Comparison of ENCODE assay signal across 39 mouse cellular contexts in genomic region chr8:121491633-121492032, GRCm38 (mm10). TPM values are rescaled to one million over a fixed set of nuclear protein-coding genes. Genes with fewer than 3 reads are reported as not detected.
DNase-seq lines count a peak whose midpoint lies in the region; ATAC-seq and TF ChIP-seq lines count a peak whose summit lies in the region.
"Had no signal": no experiment of that assay in that cellular context is flagged by ENCODE, and none has a peak within 500 bp of the region (broad histone marks: within the 10 kb centered on the region; RNA-seq: fewer than 3 reads in every experiment).

No protein-coding gene starts in this region.

- H3K9ac ChIP-seq in embryonic facial prominence, embryonic 11.5 days (replicated peaks; ENCODE audit: low read length) = no peak overlapping the region
- no peak overlapping the region for H3K9ac ChIP-seq in midbrain, postnatal 0 days (replicated peaks; ENCODE audit: low read length, poor library complexity, severe bottlenecking)
- no peak overlapping the region for H3K9ac ChIP-seq in midbrain, embryonic 14.5 days (replicated peaks; ENCODE audit: low read length)
- H3K9ac ChIP-seq in limb, embryonic 13.5 days = no peak overlapping the region
- H3K9ac ChIP-seq: heart, embryonic 12.5 days; hindbrain, embryonic 14.5 days; kidney, embryonic 15.5 days; liver, embryonic 14.5 days; neural tube, embryonic 12.5 days had no signal

- ATAC-seq in embryonic facial prominence, embryonic 11.5 days (replicated peaks; ENCODE audit: insufficient number of reproducible peaks, low FRiP score, low TSS enrichment, low read depth) = no peak
- ATAC-seq in midbrain, postnatal 0 days (ENCODE audit: low FRiP score) = no peak
- ATAC-seq in midbrain, embryonic 14.5 days (ENCODE audit: low FRiP score, low TSS enrichment) = no peak
- peak; percentile 60 for ATAC-seq in limb, embryonic 13.5 days (ENCODE audit: low FRiP score, low read depth)
- ATAC-seq: forebrain, embryonic 16.5 days; midbrain, embryonic 16.5 days had no signal

- no peaks in the 10 kb centered on the region for H3K9me3 ChIP-seq in embryonic facial prominence, embryonic 11.5 days (replicated peaks; ENCODE audit: control insufficient read depth, low read length)
- H3K9me3 ChIP-seq in embryonic facial prominence, embryonic 10.5 days = no peaks in the 10 kb centered on the region
- no peaks in the 10 kb centered on the region for H3K9me3 ChIP-seq in midbrain, postnatal 0 days (ENCODE audit: low read length)
- no peaks in the 10 kb centered on the region for H3K9me3 ChIP-seq in midbrain, embryonic 14.5 days (ENCODE audit: control insufficient read depth, low read length)
- H3K9me3 ChIP-seq in limb, embryonic 13.5 days = no peaks in the 10 kb centered on the region
- H3K9me3 ChIP-seq: heart, embryonic 12.5 days; kidney, embryonic 15.5 days; midbrain, embryonic 10.5 days; neural tube, embryonic 12.5 days had no signal

- H3K36me3 ChIP-seq in embryonic facial prominence, embryonic 11.5 days (replicated peaks; ENCODE audit: control insufficient read depth, insufficient read depth, low read depth, low read length) = no peaks in the 10 kb centered on the region
- H3K36me3 ChIP-seq in embryonic facial prominence, embryonic 10.5 days (replicated peaks) = no peaks in the 10 kb centered on the region
- H3K36me3 ChIP-seq in midbrain, postnatal 0 days (ENCODE audit: insufficient read depth, low read length) = no peaks in the 10 kb centered on the region
- H3K36me3 ChIP-seq in midbrain, embryonic 14.5 days (ENCODE audit: control insufficient read depth, insufficient read depth, low read length) = no peaks in the 10 kb centered on the region
- no peaks in the 10 kb centered on the region for H3K36me3 ChIP-seq in limb, embryonic 13.5 days
- H3K36me3 ChIP-seq: heart, embryonic 12.5 days; kidney, embryonic 15.5 days; midbrain, embryonic 10.5 days; neural tube, embryonic 12.5 days had no signal

- DNase-seq in embryonic facial prominence, embryonic 11.5 days (ENCODE audit: low spot score) = peak; percentile 14
- no peak for DNase-seq in embryonic facial prominence, embryonic 10.5 days (ENCODE audit: low spot score)
- no peak for DNase-seq in midbrain, postnatal 0 days (ENCODE audit: low spot score)
- no peak for DNase-seq in midbrain, embryonic 14.5 days
- no peak for DNase-seq in right cerebral cortex, postnatal 4 days
- DNase-seq in urinary bladder, postnatal 25 days (ENCODE audit: low spot score) = no peak
- DNase-seq: adrenal gland, postnatal 25 days; cerebellum, adult 18-20 months; cerebellum, postnatal 10 days; gastrocnemius, adult 2 months; gastrocnemius, postnatal 36 days; heart, adult 2 months; kidney, adult 11 months; kidney, postnatal 36 days; layer of hippocampus, postnatal 36 days; liver; lung, adult 2 months; thymus, postnatal 4 days had no signal

- TF ChIP-seq CTCF in midbrain, postnatal 0 days (IDR thresholded peaks at IDR 0.05) = peak; percentile 45

- H3K4me2 ChIP-seq in embryonic facial prominence, embryonic 11.5 days (ENCODE audit: low read depth, low read length) = no peak overlapping the region
- H3K4me2 ChIP-seq in midbrain, postnatal 0 days (ENCODE audit: low read depth, low read length, poor library complexity, severe bottlenecking) = no peak overlapping the region
- H3K4me2 ChIP-seq in midbrain, embryonic 14.5 days (ENCODE audit: low read length) = no peak overlapping the region
- no peak overlapping the region for H3K4me2 ChIP-seq in limb, embryonic 13.5 days (replicated peaks)
- H3K4me2 ChIP-seq: heart, embryonic 12.5 days; hindbrain, embryonic 14.5 days; kidney, embryonic 15.5 days; neural tube, embryonic 12.5 days had no signal

- no peak overlapping the region for H3K4me3 ChIP-seq in embryonic facial prominence, embryonic 11.5 days (ENCODE audit: low read depth, low read length)
- no peak overlapping the region for H3K4me3 ChIP-seq in embryonic facial prominence, embryonic 10.5 days
- H3K4me3 ChIP-seq in midbrain, postnatal 0 days (ENCODE audit: low read depth, low read length) = no peak overlapping the region
- H3K4me3 ChIP-seq in midbrain, embryonic 14.5 days (replicated peaks; ENCODE audit: low read depth, low read length) = no peak overlapping the region
- H3K4me3 ChIP-seq in limb, embryonic 13.5 days = no peak overlapping the region
- H3K4me3 ChIP-seq: erythroblast, embryonic 14.5 days; gastrocnemius, adult 2 months; heart, adult 2 months; heart, embryonic 12.5 days; kidney, embryonic 15.5 days; midbrain, embryonic 10.5 days; myocyte; neural tube, embryonic 12.5 days had no signal

- 40% methylated on average over 9 of the region's 9 CpGs for WGBS in embryonic facial prominence, embryonic 11.5 days
- 39% methylated on average over 9 of the region's 9 CpGs for WGBS in embryonic facial prominence, embryonic 10.5 days
- 56% methylated on average over 9 of the region's 9 CpGs for WGBS in midbrain, postnatal 0 days
- 64% methylated on average over 9 of the region's 9 CpGs for WGBS in midbrain, embryonic 14.5 days
- 37% methylated on average over 9 of the region's 9 CpGs for WGBS in limb, embryonic 13.5 days

- no peak overlapping the region for H3K27ac ChIP-seq in embryonic facial prominence, embryonic 11.5 days (replicated peaks; ENCODE audit: low read depth, low read length)
- no peak overlapping the region for H3K27ac ChIP-seq in embryonic facial prominence, embryonic 10.5 days (replicated peaks)
- H3K27ac ChIP-seq in midbrain, postnatal 0 days (ENCODE audit: low read depth, low read length) = no peak overlapping the region
- no peak overlapping the region for H3K27ac ChIP-seq in midbrain, embryonic 14.5 days (replicated peaks; ENCODE audit: low read depth, low read length)
- peak overlapping the region; percentile 73 for H3K27ac ChIP-seq in limb, embryonic 13.5 days
- H3K27ac ChIP-seq: gastrocnemius, adult 2 months; heart, adult 2 months; hindbrain, embryonic 14.5 days; kidney, embryonic 15.5 days; liver, embryonic 14.5 days; neural tube, embryonic 12.5 days had no signal

- H3K4me1 ChIP-seq in embryonic facial prominence, embryonic 11.5 days (ENCODE audit: control insufficient read depth, insufficient read depth, low read length) = no peaks in the 10 kb centered on the region
- H3K4me1 ChIP-seq in embryonic facial prominence, embryonic 10.5 days = peaks cover 23% of the 10 kb centered on the region
- no peaks in the 10 kb centered on the region for H3K4me1 ChIP-seq in midbrain, postnatal 0 days (ENCODE audit: insufficient read depth, low read length)
- H3K4me1 ChIP-seq in midbrain, embryonic 14.5 days (ENCODE audit: control insufficient read depth, insufficient read depth, low read length) = no peaks in the 10 kb centered on the region
- peaks cover 39% of the 10 kb centered on the region for H3K4me1 ChIP-seq in limb, embryonic 13.5 days
- H3K4me1 ChIP-seq: kidney, embryonic 15.5 days; neural tube, embryonic 12.5 days had no signal

- H3K27me3 ChIP-seq in embryonic facial prominence, embryonic 11.5 days (ENCODE audit: control insufficient read depth, insufficient read depth, low read length) = no peaks in the 10 kb centered on the region
- peaks cover 12% of the 10 kb centered on the region; the same call in 1 of the 2 replicates for H3K27me3 ChIP-seq in embryonic facial prominence, embryonic 10.5 days (replicated peaks; ENCODE audit: low read depth, poor library complexity, severe bottlenecking)
- no peaks in the 10 kb centered on the region for H3K27me3 ChIP-seq in midbrain, postnatal 0 days (ENCODE audit: insufficient read depth, low read length)
- no peaks in the 10 kb centered on the region for H3K27me3 ChIP-seq in midbrain, embryonic 14.5 days (ENCODE audit: control insufficient read depth, insufficient read depth, low read length)
- peaks cover 12% of the 10 kb centered on the region for H3K27me3 ChIP-seq in limb, embryonic 13.5 days
- H3K27me3 ChIP-seq: heart, embryonic 12.5 days; neural tube, embryonic 12.5 days had no signal

RNA-seq across cellular contexts. Expression of gene 1700018B08Rik, which starts 52.5 kb away (rescaled TPM):
- not detected in 2 replicates for polyA plus RNA-seq in embryonic facial prominence, embryonic 11.5 days (2014; fragmentation: Nextera tagmentation; extraction: Ambion mirVana)
- not detected in 2 replicates for polyA plus RNA-seq in embryonic facial prominence, embryonic 10.5 days (2016; fragmentation: Nextera tagmentation; extraction: Ambion mirVana)
- total RNA-seq in midbrain, postnatal 0 days (2014; rRNA removed) = not detected in 2 replicates
- polyA plus RNA-seq in midbrain, postnatal 0 days (2015; fragmentation: Nextera tagmentation; extraction: Ambion mirVana) = not detected in 2 replicates
- polyA plus RNA-seq in midbrain, embryonic 14.5 days (2014; fragmentation: Nextera tagmentation; extraction: Ambion mirVana) = 0.22 TPM in 1 of 2 replicates, not detected in the other
- not detected in 2 replicates for polyA plus RNA-seq in limb, embryonic 13.5 days (2015; fragmentation: Nextera tagmentation; extraction: Ambion mirVana)
- total RNA-seq: adrenal gland, postnatal 25 days; CH12.LX; common myeloid progenitor, adult 5-6 weeks; gastrocnemius, adult 2 months; gastrocnemius, postnatal 36 days; heart, adult 2 months; hematopoietic stem cell, adult 5-6 weeks; layer of hippocampus, postnatal 36 days; left cerebral cortex, postnatal 10 days; megakaryocyte progenitor cell, adult 5-6 weeks had no signal
- polyA plus RNA-seq: brain, embryonic 14.5 days; C2C12; erythroblast, embryonic 14.5 days; forebrain, embryonic 11.5 days; forebrain, embryonic 16.5 days; heart, embryonic 12.5 days; heart, postnatal 0 days; hindbrain, embryonic 14.5 days; kidney, embryonic 15.5 days; liver, embryonic 14.5 days; lung, adult 2 months; midbrain, embryonic 10.5 days; midbrain, embryonic 16.5 days; myocyte; neural tube, embryonic 12.5 days; thymus, postnatal 0 days had no signal
